Mouse (Mus musculus): ENCODE results near the gene Nr1h4. TPM values are rescaled to one million over a fixed set of nuclear protein-coding genes. Genes with fewer than 3 reads are reported as not detected.
"Not testable (repeated sequence)": the region's sequence is repeated elsewhere in the genome, so short reads cannot be mapped to it uniquely, and the experiment has no call there.

Gene Nr1h4
- total and polyA plus RNA-seq, 2 experiments from 2014 or later: 0.08 TPM; not detected in 1

DNA sequence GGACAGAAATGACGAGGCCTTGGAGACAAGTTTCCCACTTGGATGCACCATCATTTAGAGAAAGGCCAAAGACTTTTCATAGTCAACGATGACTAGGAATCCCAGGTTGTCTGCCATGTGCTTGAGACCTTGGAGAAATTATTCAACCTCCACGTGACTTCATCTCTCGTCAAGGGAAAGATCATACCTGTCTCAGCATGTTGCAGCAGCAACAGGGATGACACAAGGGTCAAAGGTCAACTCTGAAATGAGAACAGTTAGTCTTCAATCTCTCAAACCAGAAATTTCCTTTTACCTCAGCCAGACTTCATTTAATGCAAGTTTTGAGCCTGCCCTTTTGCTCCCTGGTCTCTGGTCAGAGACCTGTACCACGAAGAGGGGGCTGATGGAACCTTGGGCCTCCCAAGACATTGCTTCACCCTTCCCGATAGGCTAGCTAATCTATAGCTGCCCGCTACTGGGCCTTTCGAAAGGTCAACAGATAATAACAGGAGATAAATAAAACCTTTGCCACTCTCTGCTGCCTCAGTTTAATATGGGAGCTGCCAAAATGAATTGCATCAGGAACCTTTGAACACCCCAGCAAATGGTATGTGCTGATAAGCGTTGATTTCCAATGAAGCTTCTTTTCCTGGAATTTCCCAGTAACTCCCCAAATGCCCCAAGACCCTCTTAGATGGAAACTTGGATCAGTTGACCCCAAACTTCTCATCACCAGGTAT lies 32.1 kb upstream of the Nr1h4 start:
- Histone ChIP-seq H3K27me3 (ENCODE audit: insufficient read depth, low read length) (no peaks in the 10 kb centered on the region), H3K9me3 (ENCODE audit: low read length) (no peaks in the 10 kb centered on the region), H3K9ac (replicated peaks; ENCODE audit: low read length) (no peak overlapping the region), H3K27ac (no peak overlapping the region), H3K36me3 (ENCODE audit: insufficient read depth, low read length) (no peaks in the 10 kb centered on the region), H3K4me1 (ENCODE audit: insufficient read depth, low read length) (no peaks in the 10 kb centered on the region), H3K4me3 (ENCODE audit: low read length) (no peak overlapping the region), H3K4me2 (ENCODE audit: low read depth, low read length) (no peak overlapping the region)
- 90% methylated on average over 9 of the region's 9 CpGs for WGBS
- no peak for TF ChIP-seq CTCF (IDR thresholded peaks at IDR 0.05; ENCODE audit: low read depth)
- no peak for DNase-seq (ENCODE audit: low spot score)
- no peak for ATAC-seq

DNA sequence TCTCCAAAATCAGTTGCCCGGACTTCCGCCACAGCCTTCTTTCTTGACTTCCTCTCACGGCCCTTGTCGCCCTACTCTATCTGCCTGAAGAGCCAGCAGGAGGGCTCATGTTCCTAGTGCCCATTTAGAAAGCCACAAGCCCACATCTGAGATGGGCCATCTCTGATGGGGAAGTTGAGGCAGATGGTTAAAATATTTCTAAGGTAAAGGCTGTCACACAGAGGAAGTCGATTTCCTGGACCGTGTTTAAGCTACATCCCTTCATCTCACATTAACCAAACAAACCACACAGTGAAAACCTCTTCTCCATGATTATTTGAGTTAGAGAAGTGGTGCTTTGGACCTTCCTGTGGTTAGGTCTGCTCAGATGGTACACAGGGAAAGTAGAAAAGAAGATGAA lies 28.7 kb upstream of the Nr1h4 start:
- H3K9ac ChIP-seq (replicated peaks; ENCODE audit: low read length): no peak overlapping the region
- no peaks in the 10 kb centered on the region for H3K27me3 ChIP-seq (ENCODE audit: insufficient read depth, low read length)
- no peak for TF ChIP-seq CTCF (IDR thresholded peaks at IDR 0.05; ENCODE audit: low read depth)
- H3K4me3 ChIP-seq (ENCODE audit: low read length): no peak overlapping the region
- no peaks in the 10 kb centered on the region for H3K9me3 ChIP-seq (ENCODE audit: low read length)
- 90% methylated on average over 6 of the region's 6 CpGs for WGBS
- H3K4me1 ChIP-seq (ENCODE audit: insufficient read depth, low read length): no peaks in the 10 kb centered on the region
- DNase-seq (ENCODE audit: low spot score): no peak
- no peak for ATAC-seq
- no peaks in the 10 kb centered on the region for H3K36me3 ChIP-seq (ENCODE audit: insufficient read depth, low read length)
- no peak overlapping the region for H3K4me2 ChIP-seq (ENCODE audit: low read depth, low read length)
- no peak overlapping the region for H3K27ac ChIP-seq

DNA sequence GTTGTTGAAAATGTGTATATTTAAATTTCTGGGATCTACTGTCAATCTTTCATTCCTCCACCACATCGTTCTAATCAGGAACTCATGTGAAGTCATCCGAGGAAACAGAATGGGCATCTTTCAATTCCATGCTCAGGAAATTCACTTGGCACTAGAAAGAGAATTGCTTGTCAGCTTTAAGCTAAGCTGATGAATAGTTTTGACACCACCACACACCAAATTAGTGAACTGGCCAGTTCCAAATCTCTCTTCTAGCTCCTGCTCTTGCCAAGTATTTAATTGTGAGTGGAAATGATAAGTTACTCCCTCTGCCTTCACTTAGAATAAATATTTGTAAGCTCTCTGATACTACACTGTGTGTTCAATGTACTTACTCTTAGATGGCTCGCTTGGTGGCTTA lies 26.0 kb upstream of the Nr1h4 start:
- Histone ChIP-seq H3K27ac (no peak overlapping the region), H3K4me1 (ENCODE audit: insufficient read depth, low read length) (no peaks in the 10 kb centered on the region), H3K9ac (replicated peaks; ENCODE audit: low read length) (no peak overlapping the region), H3K9me3 (ENCODE audit: low read length) (no peaks in the 10 kb centered on the region), H3K4me2 (ENCODE audit: low read depth, low read length) (no peak overlapping the region), H3K4me3 (ENCODE audit: low read length) (no peak overlapping the region), H3K36me3 (ENCODE audit: insufficient read depth, low read length) (no peaks in the 10 kb centered on the region), H3K27me3 (ENCODE audit: insufficient read depth, low read length) (no peaks in the 10 kb centered on the region)
- 39% methylated on average over 3 of the region's 3 CpGs for WGBS
- ATAC-seq (no peak), DNase-seq (ENCODE audit: low spot score) (no peak)
- TF ChIP-seq CTCF (IDR thresholded peaks at IDR 0.05; ENCODE audit: low read depth): no peak

DNA sequence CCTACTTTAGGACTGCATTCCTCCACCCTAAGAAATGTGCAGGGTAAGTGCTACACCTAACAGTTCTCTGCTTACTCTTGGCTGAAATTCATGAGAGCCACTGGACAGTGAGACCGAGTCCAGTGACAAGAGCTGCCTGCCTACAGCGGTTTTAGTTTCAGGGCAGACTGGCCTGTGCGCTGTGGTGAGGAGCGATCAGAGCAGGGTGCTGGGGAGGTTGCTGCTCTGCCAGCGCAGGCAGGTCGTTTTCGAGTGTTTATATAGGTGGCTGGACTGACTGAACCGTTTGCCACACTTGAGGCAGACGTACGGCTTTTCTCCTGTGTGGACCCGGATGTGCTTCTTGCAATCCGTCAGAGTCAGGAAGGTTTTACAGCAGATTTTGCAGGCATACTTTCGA lies 21.5 kb upstream of the Nr1h4 start:
- WGBS: 92% methylated on average over 12 of the region's 13 CpGs
- ATAC-seq; H3K4me2 ChIP-seq (ENCODE audit: low read depth, low read length); DNase-seq (ENCODE audit: low spot score); H3K9me3 ChIP-seq (ENCODE audit: low read length); H3K27me3 ChIP-seq (ENCODE audit: insufficient read depth, low read length); H3K27ac ChIP-seq; H3K4me1 ChIP-seq (ENCODE audit: insufficient read depth, low read length); H3K36me3 ChIP-seq (ENCODE audit: insufficient read depth, low read length); H3K4me3 ChIP-seq (ENCODE audit: low read length); H3K9ac ChIP-seq (replicated peaks; ENCODE audit: low read length): not testable (repeated sequence)

DNA sequence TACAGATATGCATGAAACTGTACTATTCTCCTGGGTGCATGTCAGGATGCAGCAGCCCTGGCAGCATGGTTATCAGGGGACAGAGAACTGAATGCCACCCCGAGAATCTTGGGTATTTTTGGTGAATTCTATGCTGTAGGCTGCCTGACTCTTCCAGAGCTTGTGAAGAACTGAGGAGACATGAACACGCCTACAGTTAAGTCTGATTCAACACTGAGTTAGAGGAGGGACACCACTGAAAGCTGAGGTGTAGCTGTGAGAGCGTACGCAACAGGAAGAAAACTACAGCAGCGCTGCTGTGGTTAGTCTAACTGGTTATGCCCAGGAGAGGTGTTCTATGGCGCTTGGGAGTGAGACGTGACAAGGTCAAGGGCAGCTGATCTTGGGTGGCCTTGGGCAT lies 20.5 kb upstream of the Nr1h4 start:
- H3K27me3 ChIP-seq (ENCODE audit: insufficient read depth, low read length); DNase-seq (ENCODE audit: low spot score); H3K27ac ChIP-seq; H3K4me1 ChIP-seq (ENCODE audit: insufficient read depth, low read length); H3K36me3 ChIP-seq (ENCODE audit: insufficient read depth, low read length); H3K4me2 ChIP-seq (ENCODE audit: low read depth, low read length); ATAC-seq; H3K4me3 ChIP-seq (ENCODE audit: low read length); H3K9ac ChIP-seq (replicated peaks; ENCODE audit: low read length); H3K9me3 ChIP-seq (ENCODE audit: low read length): not testable (repeated sequence)
- 87% methylated on average over 7 of the region's 7 CpGs for WGBS

DNA sequence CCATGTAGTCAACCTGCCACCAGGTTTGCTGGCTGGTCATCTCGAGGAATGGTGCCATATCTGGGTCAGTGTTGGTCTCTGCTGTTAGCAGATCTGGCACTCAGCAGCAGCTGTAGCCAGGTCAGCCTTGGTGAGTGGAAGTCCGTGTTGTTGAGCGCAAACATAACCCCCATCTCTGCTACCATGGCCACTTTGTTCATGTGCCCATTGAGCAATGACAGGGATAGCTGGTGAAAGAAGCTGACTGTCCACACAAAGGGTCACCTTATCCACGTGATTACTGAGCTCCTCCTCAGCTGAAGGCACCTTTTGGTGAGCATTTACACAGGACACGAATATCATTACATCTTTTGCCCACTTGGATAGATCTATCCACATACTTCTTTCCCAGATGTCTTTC lies 19.6 kb upstream of the Nr1h4 start:
- no peak for ATAC-seq
- no peak for TF ChIP-seq CTCF (IDR thresholded peaks at IDR 0.05; ENCODE audit: low read depth)
- H3K36me3 ChIP-seq (ENCODE audit: insufficient read depth, low read length): no peaks in the 10 kb centered on the region
- no peak overlapping the region for H3K4me2 ChIP-seq (ENCODE audit: low read depth, low read length)
- no peak overlapping the region for H3K4me3 ChIP-seq (ENCODE audit: low read length)
- no peak for DNase-seq (ENCODE audit: low spot score)
- no peaks in the 10 kb centered on the region for H3K9me3 ChIP-seq (ENCODE audit: low read length)
- no peaks in the 10 kb centered on the region for H3K4me1 ChIP-seq (ENCODE audit: insufficient read depth, low read length)
- WGBS: 88% methylated on average over 5 of the region's 5 CpGs
- H3K27ac ChIP-seq: no peak overlapping the region
- no peaks in the 10 kb centered on the region for H3K27me3 ChIP-seq (ENCODE audit: insufficient read depth, low read length)
- no peak overlapping the region for H3K9ac ChIP-seq (replicated peaks; ENCODE audit: low read length)

DNA sequence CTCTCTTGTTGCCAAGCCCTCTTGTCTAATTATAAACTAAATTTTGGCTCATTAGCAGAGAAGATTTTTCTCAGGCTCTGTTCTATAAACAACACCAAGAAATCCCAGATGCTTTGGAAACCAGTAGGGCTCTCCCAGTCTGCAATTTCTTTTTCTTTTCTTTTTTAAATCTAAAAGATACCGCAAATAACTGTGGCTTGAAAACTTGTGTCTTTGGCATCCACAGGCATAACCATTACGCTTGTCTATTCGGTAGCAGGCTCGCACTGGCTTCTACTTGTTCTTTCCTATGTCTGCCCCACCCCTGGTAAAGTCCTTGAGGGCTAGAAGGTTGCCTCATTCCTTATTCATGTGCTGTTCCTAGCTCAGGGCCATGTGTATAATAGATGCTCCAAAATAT lies 18.3 kb upstream of the Nr1h4 start:
- Histone ChIP-seq H3K27ac (no peak overlapping the region), H3K4me2 (ENCODE audit: low read depth, low read length) (no peak overlapping the region)

More for the DNA sequence above, 18.3 kb upstream of the Nr1h4 start:
- Histone ChIP-seq H3K9me3 (ENCODE audit: low read length) (no peaks in the 10 kb centered on the region), H3K4me3 (ENCODE audit: low read length) (no peak overlapping the region), H3K36me3 (ENCODE audit: insufficient read depth, low read length) (no peaks in the 10 kb centered on the region), H3K9ac (replicated peaks; ENCODE audit: low read length) (no peak overlapping the region), H3K4me1 (ENCODE audit: insufficient read depth, low read length) (no peaks in the 10 kb centered on the region), H3K27me3 (ENCODE audit: insufficient read depth, low read length) (no peaks in the 10 kb centered on the region)
- 79% methylated on average over 4 of the region's 4 CpGs for WGBS
- DNase-seq (ENCODE audit: low spot score) (no peak), ATAC-seq (no peak)
- TF ChIP-seq CTCF (IDR thresholded peaks at IDR 0.05; ENCODE audit: low read depth): no peak
